Mouse (Mus musculus) erythroblast, embryonic 14.5 days (primary cell): ENCODE data around the gene Polg2.

ENCODE experiments used
- GATA1 ChIP-seq: IDR thresholded peaks from 2 replicates; pipeline ENCODE4 v1.6.1; 2012; ENCODE audit warnings: low read length, inconsistent platforms, mixed read lengths
- TAL1 ChIP-seq: IDR thresholded peaks from 3 replicates; pipeline ENCODE4 v1.6.1; 2012; ENCODE audit warnings: low read length, inconsistent platforms, mixed read lengths

DNA sequence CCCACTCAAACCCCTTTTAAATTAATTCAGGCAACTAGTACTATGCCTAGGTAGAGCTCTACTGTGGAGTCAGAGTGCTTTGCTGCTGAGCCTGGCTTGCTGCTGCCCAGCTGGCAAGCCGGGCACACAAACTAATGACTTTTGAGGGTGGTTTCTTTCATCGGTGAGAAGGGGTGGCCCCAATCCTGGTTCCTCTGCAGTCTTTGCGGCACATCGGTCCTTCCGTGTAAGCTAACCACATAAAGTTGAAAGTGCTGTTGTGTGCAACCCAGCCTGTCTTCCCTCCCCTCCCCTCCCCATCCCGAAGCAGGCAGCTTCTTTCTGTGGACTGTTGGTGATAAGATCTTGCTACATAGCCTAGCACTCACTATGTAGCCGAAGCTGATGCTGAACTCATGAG lies 27.2 kb downstream of the Polg2 start:
- TF ChIP-seq TAL1 = no peak
- TF ChIP-seq GATA1 = no peak
